Mouse (Mus musculus) central nervous system, embryonic 18 days (tissue): Measurements from ENCODE around the gene Smim4. TPM values are rescaled to one million over a fixed set of nuclear protein-coding genes. Genes with fewer than 3 reads are reported as not detected.

Experiments used
- polyA plus RNA-seq: library from polyadenylated mRNA; depleted of rRNA; stranded (reverse); fragments of >200 nt; gene quantifications from 2 replicates; pipeline ENCODE4 v1.2.3, GENCODE M21; 2012; rRNA removed

The Smim4 gene
- 28.0 and 28.7 TPM in 2 replicates for polyA plus RNA-seq

GRCm38 (mm10) chr14:31128826-31129219, at the start of gene Smim4:
Gene Smim4, minus strand, starts transcription at chr14:31128956.

GRCm38 (mm10) chr14:31168425-31168824, 39.7 kb upstream of the Smim4 start, which contains the start of gene Stab1:
Gene Stab1, minus strand, starts transcription at chr14:31168641.

GRCm38 (mm10) chr14:31130236-31131220, 1.8 kb upstream of the Smim4 start, which contains the start of gene Nt5dc2:
Gene Nt5dc2, plus strand, starts transcription at chr14:31131053.

Other genes with a start within 250 kb of the Smim4 start
- gene Mustn1, start 249.8 kb downstream of the Smim4 start, polyA plus RNA-seq: 0.69 and 3.0 TPM in 2 replicates
- 0.06 and 0.09 TPM in 2 replicates for gene Itih4, start 242.5 kb downstream of the Smim4 start, polyA plus RNA-seq
- 2.3 and 3.1 TPM in 2 replicates for gene Itih3, start 205.2 kb downstream of the Smim4 start, polyA plus RNA-seq
- gene Itih1, start 185.7 kb downstream of the Smim4 start, polyA plus RNA-seq: not detected in 2 replicates
- gene Nek4, start 177.6 kb downstream of the Smim4 start, polyA plus RNA-seq: 12.7 and 13.3 TPM in 2 replicates
- 130 and 145 TPM in 2 replicates for gene Glt8d1, start 127.6 kb downstream of the Smim4 start, polyA plus RNA-seq
- gene Spcs1, start 127.3 kb downstream of the Smim4 start, polyA plus RNA-seq: 273 and 290 TPM in 2 replicates
- gene Pbrm1, start 109.8 kb downstream of the Smim4 start, polyA plus RNA-seq: 38.0 and 38.1 TPM in 2 replicates
- gene Gnl3, start 109.8 kb downstream of the Smim4 start, polyA plus RNA-seq: 77.5 and 80.2 TPM in 2 replicates
- gene Nt5dc2, start 2.1 kb upstream of the Smim4 start, polyA plus RNA-seq: 136 and 140 TPM in 2 replicates
- gene Stab1, start 39.7 kb upstream of the Smim4 start, polyA plus RNA-seq: 18.6 and 21.0 TPM in 2 replicates
- gene Tnnc1, start 79.4 kb upstream of the Smim4 start, polyA plus RNA-seq: 3.6 and 17.2 TPM in 2 replicates
- 308 and 353 TPM in 2 replicates for gene Nisch, start 88.0 kb upstream of the Smim4 start, polyA plus RNA-seq
- gene Sema3g, start 88.9 kb upstream of the Smim4 start, polyA plus RNA-seq: 1.3 and 1.6 TPM in 2 replicates
- gene Phf7, start 122.4 kb upstream of the Smim4 start, polyA plus RNA-seq: 6.0 and 6.6 TPM in 2 replicates
- gene Bap1, start 122.5 kb upstream of the Smim4 start, polyA plus RNA-seq: 122 TPM in 2 replicates
- 4.3 and 4.4 TPM in 2 replicates for gene Dnah1, start 194.9 kb upstream of the Smim4 start, polyA plus RNA-seq
- gene Capn7, start 207.7 kb upstream of the Smim4 start, polyA plus RNA-seq: 72.0 and 79.6 TPM in 2 replicates